ENCODE assay signal across 8 mouse cellular contexts in genomic region chr5:110808821-110809666, GRCm38 (mm10). TPM values are rescaled to one million over a fixed set of nuclear protein-coding genes. Genes with fewer than 3 reads are reported as not detected.
DNase-seq lines count a peak whose midpoint lies in the region; ATAC-seq and TF ChIP-seq lines count a peak whose summit lies in the region.

No protein-coding gene starts in this region.

- H3K4me2 ChIP-seq in hindbrain, embryonic 14.5 days (replicated peaks) = peak overlapping the region; percentile 100
- H3K4me2 ChIP-seq in liver, embryonic 12.5 days = peak overlapping the region; percentile 95
- peak overlapping the region; percentile 98 for H3K4me2 ChIP-seq in neural tube, embryonic 12.5 days (replicated peaks)

- no peaks in the 10 kb centered on the region for H3K9me3 ChIP-seq in hindbrain, embryonic 14.5 days (ENCODE audit: control insufficient read depth, low read length)
- H3K9me3 ChIP-seq in liver, embryonic 12.5 days (replicated peaks) = no peaks in the 10 kb centered on the region
- no peaks in the 10 kb centered on the region for H3K9me3 ChIP-seq in neural tube, embryonic 12.5 days

- peak overlapping the region; percentile 88 for H3K27ac ChIP-seq in layer of hippocampus, adult 2 months
- H3K27ac ChIP-seq in hindbrain, embryonic 14.5 days = peak overlapping the region; percentile 85
- peak overlapping the region; percentile 94 for H3K27ac ChIP-seq in liver, embryonic 12.5 days
- H3K27ac ChIP-seq in neural tube, embryonic 12.5 days = 0 out of 2 replicates have a peak overlapping the region, but pooled peaks have one; percentile 43

- H3K27me3 ChIP-seq in hindbrain, embryonic 14.5 days (ENCODE audit: control insufficient read depth, insufficient read depth, low read length) = no peaks in the 10 kb centered on the region
- H3K27me3 ChIP-seq in liver, embryonic 12.5 days (replicated peaks) = no peaks in the 10 kb centered on the region
- H3K27me3 ChIP-seq in neural tube, embryonic 12.5 days (replicated peaks) = no peaks in the 10 kb centered on the region

- H3K36me3 ChIP-seq in hindbrain, embryonic 14.5 days (replicated peaks; ENCODE audit: control insufficient read depth, insufficient read depth) = peaks cover 19% of the 10 kb centered on the region; the same call in 1 of the 2 replicates
- H3K36me3 ChIP-seq in liver, embryonic 12.5 days = peaks cover 31% of the 10 kb centered on the region
- H3K36me3 ChIP-seq in neural tube, embryonic 12.5 days = peaks cover 11% of the 10 kb centered on the region; the same call in 1 of the 2 replicates

- peak; percentile 0; the same call in 1 of the 2 replicates for ATAC-seq in hindbrain, embryonic 14.5 days (ENCODE audit: low FRiP score)
- no peak for ATAC-seq in liver, embryonic 12.5 days
- ATAC-seq in neural tube, embryonic 12.5 days (ENCODE audit: low FRiP score, low read depth) = peak; percentile 18; the same call in 1 of the 2 replicates

- whole genome bisulfite sequencing in hindbrain, embryonic 14.5 days = 2% methylated on average over 27 of the region's 27 CpGs
- WGBS in liver, embryonic 12.5 days (ENCODE audit: insufficient replicate concordance) = 2% methylated on average over 27 of the region's 27 CpGs
- 4% methylated on average over 27 of the region's 27 CpGs for WGBS in neural tube, embryonic 12.5 days

- TF ChIP-seq CTCF in layer of hippocampus, adult 2 months (conservative IDR thresholded peaks at IDR 0.05) = no peak

- H3K4me3 ChIP-seq in layer of hippocampus, adult 2 months = peak overlapping the region; percentile 90
- H3K4me3 ChIP-seq in hindbrain, embryonic 14.5 days (replicated peaks; ENCODE audit: low read length) = peak overlapping the region; percentile 88
- H3K4me3 ChIP-seq in liver, embryonic 12.5 days = peak overlapping the region; percentile 90
- peak overlapping the region; percentile 95 for H3K4me3 ChIP-seq in neural tube, embryonic 12.5 days

- DNase-seq in layer of hippocampus, adult 2 months (ENCODE audit: low spot score in 2 of 2) = no peak
- DNase-seq in layer of hippocampus, adult 9-11 months = no peak
- DNase-seq in adipocyte (ENCODE audit: low spot score) = peak; percentile 64
- peak; percentile 56 for DNase-seq in fibroblast of lung, adult 2 months (ENCODE audit: low read depth)
- no peak for DNase-seq in hindbrain, embryonic 14.5 days (ENCODE audit: low spot score)
- no peak for DNase-seq in urinary bladder, adult 2 months (ENCODE audit: low spot score)

- peaks cover 30% of the 10 kb centered on the region for H3K4me1 ChIP-seq in hindbrain, embryonic 14.5 days (replicated peaks; ENCODE audit: control insufficient read depth, insufficient read depth, low read length)
- H3K4me1 ChIP-seq in liver, embryonic 12.5 days = peaks cover 60% of the 10 kb centered on the region
- peaks cover 32% of the 10 kb centered on the region for H3K4me1 ChIP-seq in neural tube, embryonic 12.5 days

- H3K9ac ChIP-seq in hindbrain, embryonic 14.5 days = peak overlapping the region; percentile 95
- peak overlapping the region; percentile 98 for H3K9ac ChIP-seq in liver, embryonic 12.5 days
- H3K9ac ChIP-seq in neural tube, embryonic 12.5 days = peak overlapping the region; percentile 96

RNA-seq across cellular contexts. Expression of gene Ulk1, which starts 0.9 kb away (rescaled TPM):
- total RNA-seq in layer of hippocampus, adult 2 months (2021) = 10 to 100 TPM; 70.0 to 72.8 TPM
- polyA plus RNA-seq in hindbrain, embryonic 14.5 days (2014; fragmentation: Nextera tagmentation; extraction: Ambion mirVana) = 48.9 and 49.6 TPM in 2 replicates
- polyA plus RNA-seq in liver, embryonic 12.5 days (2016; fragmentation: Nextera tagmentation; extraction: Ambion mirVana) = 10.8 and 11.5 TPM in 2 replicates
- polyA plus RNA-seq in neural tube, embryonic 12.5 days (2016; fragmentation: Nextera tagmentation; extraction: Ambion mirVana) = 36.2 and 37.2 TPM in 2 replicates
- 26.4 and 41.9 TPM in 2 replicates for polyA plus RNA-seq in urinary bladder, adult 2 months (2012; rRNA removed)

RNA-seq across cellular contexts. Expression of gene Pus1, which starts 28.6 kb away (rescaled TPM):
- total RNA-seq in layer of hippocampus, adult 2 months (2021) = 10 to 100 TPM; 19.2 to 19.6 TPM
- polyA plus RNA-seq in hindbrain, embryonic 14.5 days (2014; fragmentation: Nextera tagmentation; extraction: Ambion mirVana) = 9.8 and 11.5 TPM in 2 replicates
- polyA plus RNA-seq in liver, embryonic 12.5 days (2016; fragmentation: Nextera tagmentation; extraction: Ambion mirVana) = 48.7 and 50.7 TPM in 2 replicates
- 25.0 and 26.5 TPM in 2 replicates for polyA plus RNA-seq in neural tube, embryonic 12.5 days (2016; fragmentation: Nextera tagmentation; extraction: Ambion mirVana)
- 23.2 and 25.6 TPM in 2 replicates for polyA plus RNA-seq in urinary bladder, adult 2 months (2012; rRNA removed)

RNA-seq across cellular contexts. Expression of gene Hscb, which starts 30.5 kb away (rescaled TPM):
- total RNA-seq in layer of hippocampus, adult 2 months (2021) = 10 to 100 TPM; 11.3 to 13.9 TPM
- 7.8 and 10.3 TPM in 2 replicates for polyA plus RNA-seq in hindbrain, embryonic 14.5 days (2014; fragmentation: Nextera tagmentation; extraction: Ambion mirVana)
- 47.2 and 52.4 TPM in 2 replicates for polyA plus RNA-seq in liver, embryonic 12.5 days (2016; fragmentation: Nextera tagmentation; extraction: Ambion mirVana)
- polyA plus RNA-seq in neural tube, embryonic 12.5 days (2016; fragmentation: Nextera tagmentation; extraction: Ambion mirVana) = 17.0 and 20.4 TPM in 2 replicates
- 30.7 and 33.3 TPM in 2 replicates for polyA plus RNA-seq in urinary bladder, adult 2 months (2012; rRNA removed)

RNA-seq across cellular contexts. Expression of gene Chek2, which starts 30.7 kb away (rescaled TPM):
- total RNA-seq in layer of hippocampus, adult 2 months (2021) = 1 to 10 TPM in 1 of 2 experiments, under 1 TPM in 1; 0.56 to 2.8 TPM
- 5.4 and 5.9 TPM in 2 replicates for polyA plus RNA-seq in hindbrain, embryonic 14.5 days (2014; fragmentation: Nextera tagmentation; extraction: Ambion mirVana)
- polyA plus RNA-seq in liver, embryonic 12.5 days (2016; fragmentation: Nextera tagmentation; extraction: Ambion mirVana) = 51.2 and 52.7 TPM in 2 replicates
- polyA plus RNA-seq in neural tube, embryonic 12.5 days (2016; fragmentation: Nextera tagmentation; extraction: Ambion mirVana) = 18.4 and 20.9 TPM in 2 replicates
- polyA plus RNA-seq in urinary bladder, adult 2 months (2012; rRNA removed) = 7.8 and 10.9 TPM in 2 replicates

RNA-seq across cellular contexts. Expression of gene Ep400, which starts 38.5 kb away (rescaled TPM):
- total RNA-seq in layer of hippocampus, adult 2 months (2021) = 100 to 1,000 TPM; 104 to 114 TPM
- polyA plus RNA-seq in hindbrain, embryonic 14.5 days (2014; fragmentation: Nextera tagmentation; extraction: Ambion mirVana) = 43.3 and 45.5 TPM in 2 replicates
- polyA plus RNA-seq in liver, embryonic 12.5 days (2016; fragmentation: Nextera tagmentation; extraction: Ambion mirVana) = 23.9 and 28.5 TPM in 2 replicates
- 53.1 and 57.2 TPM in 2 replicates for polyA plus RNA-seq in neural tube, embryonic 12.5 days (2016; fragmentation: Nextera tagmentation; extraction: Ambion mirVana)
- polyA plus RNA-seq in urinary bladder, adult 2 months (2012; rRNA removed) = 13.7 and 22.6 TPM in 2 replicates

Comparison
In these comparisons a context has a peak if more than half of its experiments do, and no peak if none do; other contexts are left out.
1. DNase-seq: peak in adipocyte (single experiment) and fibroblast of lung, adult 2 months (single experiment); none in layer of hippocampus, adult 2 months (0 of 2), layer of hippocampus, adult 9-11 months (single experiment), hindbrain, embryonic 14.5 days (single experiment) and urinary bladder, adult 2 months (single experiment).
2. H3K27ac ChIP-seq: peak in every context shown above with its lines; median percentile 94 in liver, embryonic 12.5 days; 88 in layer of hippocampus, adult 2 months; 85 in hindbrain, embryonic 14.5 days; 43 in neural tube, embryonic 12.5 days.
3. Peak in every context shown above with its lines, with median percentiles within 50 percentile points of each other: H3K4me3 ChIP-seq, H3K4me2 ChIP-seq and H3K9ac ChIP-seq.